Mouse (Mus musculus) megakaryocyte, embryonic 14.5 days (primary cell): Measurements from ENCODE around the gene Dennd1a.

ENCODE experiments used
- FLI1 ChIP-seq: IDR thresholded peaks from 2 replicates; pipeline ENCODE4 v1.6.1; 2012; ENCODE audit warnings: low read length, inconsistent platforms, mixed read lengths
- GATA1 ChIP-seq: IDR thresholded peaks from 3 replicates; pipeline ENCODE4 v1.6.1; 2012; ENCODE audit warnings: mixed read lengths, low read length, inconsistent platforms, borderline replicate concordance

DNA sequence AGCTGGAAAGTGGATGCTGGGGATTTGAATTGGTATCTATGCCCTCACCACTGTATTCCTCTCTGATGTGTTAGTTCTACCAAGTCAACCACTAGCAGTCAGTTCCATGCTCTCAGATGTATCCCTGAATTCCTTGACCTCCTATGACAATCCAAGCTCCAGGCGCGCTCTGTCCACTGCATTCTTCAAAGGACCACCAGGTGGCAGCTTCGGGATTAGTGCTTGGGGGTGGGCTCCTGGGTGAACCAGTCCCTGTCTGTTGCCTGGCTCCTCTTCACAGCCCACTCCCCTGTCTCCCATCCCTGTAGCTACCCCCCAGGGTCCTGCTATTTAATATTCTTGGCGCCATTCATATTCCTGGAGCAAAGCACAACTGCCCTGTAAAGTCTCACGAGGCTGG lies 512.6 kb downstream of the Dennd1a start:
- no peak for TF ChIP-seq FLI1
- no peak for TF ChIP-seq GATA1
